Mouse (Mus musculus) ES-Bruce4 (cell line): ENCODE data around the gene Gm11060. TPM values are rescaled to one million over a fixed set of nuclear protein-coding genes. Genes with fewer than 3 reads are reported as not detected.

Source experiments
- H3K27ac ChIP-seq: 2 replicates; pipeline ENCODE4 v1.5.1; 2012; ENCODE audit warnings: low read length, inconsistent platforms; ENCODE audit not compliant: insufficient read depth
- H3K27me3 ChIP-seq: 2 replicates; pipeline ENCODE4 v1.6.1; 2012; ENCODE audit warnings: mild to moderate bottlenecking, low read length, inconsistent platforms; ENCODE audit not compliant: control insufficient read depth, poor library complexity, insufficient read depth, severe bottlenecking
- H3K36me3 ChIP-seq: 2 replicates; pipeline ENCODE4 v1.6.1; 2012; ENCODE audit warnings: inconsistent platforms, mild to moderate bottlenecking, low read length, moderate library complexity; ENCODE audit not compliant: control insufficient read depth, poor library complexity, insufficient read depth, severe bottlenecking
- H3K4me1 ChIP-seq: one replicate; pipeline ENCODE4 v1.8.1; 2011; ENCODE audit warnings: low read length; ENCODE audit not compliant: control insufficient read depth, insufficient read depth
- H3K4me3 ChIP-seq: 2 replicates; pipeline ENCODE4 v1.5.1; 2011; ENCODE audit warnings: low read depth, mild to moderate bottlenecking, low read length
- H3K9ac ChIP-seq: 2 replicates; pipeline ENCODE4 v1.6.1; 2012; ENCODE audit warnings: low read depth, mild to moderate bottlenecking, inconsistent platforms; ENCODE audit not compliant: poor library complexity, severe bottlenecking
- H3K9me3 ChIP-seq: replicated peaks from 2 replicates; pipeline ENCODE4 v1.6.1; 2012; ENCODE audit warnings: mild to moderate bottlenecking, low read length, inconsistent platforms; ENCODE audit not compliant: control insufficient read depth, poor library complexity, insufficient read depth, severe bottlenecking
- CTCF ChIP-seq: IDR thresholded peaks from one replicate; pipeline ENCODE4 v1.8.1; 2011; ENCODE audit warnings: low read depth, low read length
- EP300 ChIP-seq: IDR thresholded peaks from 2 replicates; pipeline ENCODE4 v1.6.1; 2011; ENCODE audit warnings: low read depth, low read length; ENCODE audit not compliant: insufficient read depth
- POLR2A ChIP-seq: IDR thresholded peaks from one replicate; pipeline ENCODE4 v1.8.1; 2011; ENCODE audit warnings: low read length; ENCODE audit not compliant: insufficient read depth
- polyA plus RNA-seq: library from polyadenylated mRNA; stranded (reverse); fragments of >200 nt; gene quantifications from 2 replicates; pipeline ENCODE4 v1.2.4, GENCODE M21; 2011; ENCODE audit warnings: low read depth; ENCODE audit not compliant: missing spikeins, insufficient read depth, insufficient read length

Gm11060 gene
- polyA plus RNA-seq, 1 experiment: not detected

- TF ChIP-seq CTCF (no peak), POLR2A (no peak), EP300 (no peak)
- Histone ChIP-seq H3K36me3 (no peaks in the 10 kb centered on the region), H3K27ac (no peak within 1 kb of the TSS), H3K4me1 (no peaks in the 10 kb centered on the region), H3K9ac (peak within 1 kb of the TSS; percentile 70), H3K4me3 (peak within 1 kb of the TSS; percentile 71), H3K27me3 (peaks cover 35% of the 10 kb centered on the region), H3K9me3 (no peaks in the 10 kb centered on the region)
Observed at GRCm38 (mm10) chr2:105126279-105126678, 34.5 kb downstream of the Gm11060 start, which contains the start of gene Wt1. Wt1 (plus strand) TSS chr2:105126529.

DNA sequence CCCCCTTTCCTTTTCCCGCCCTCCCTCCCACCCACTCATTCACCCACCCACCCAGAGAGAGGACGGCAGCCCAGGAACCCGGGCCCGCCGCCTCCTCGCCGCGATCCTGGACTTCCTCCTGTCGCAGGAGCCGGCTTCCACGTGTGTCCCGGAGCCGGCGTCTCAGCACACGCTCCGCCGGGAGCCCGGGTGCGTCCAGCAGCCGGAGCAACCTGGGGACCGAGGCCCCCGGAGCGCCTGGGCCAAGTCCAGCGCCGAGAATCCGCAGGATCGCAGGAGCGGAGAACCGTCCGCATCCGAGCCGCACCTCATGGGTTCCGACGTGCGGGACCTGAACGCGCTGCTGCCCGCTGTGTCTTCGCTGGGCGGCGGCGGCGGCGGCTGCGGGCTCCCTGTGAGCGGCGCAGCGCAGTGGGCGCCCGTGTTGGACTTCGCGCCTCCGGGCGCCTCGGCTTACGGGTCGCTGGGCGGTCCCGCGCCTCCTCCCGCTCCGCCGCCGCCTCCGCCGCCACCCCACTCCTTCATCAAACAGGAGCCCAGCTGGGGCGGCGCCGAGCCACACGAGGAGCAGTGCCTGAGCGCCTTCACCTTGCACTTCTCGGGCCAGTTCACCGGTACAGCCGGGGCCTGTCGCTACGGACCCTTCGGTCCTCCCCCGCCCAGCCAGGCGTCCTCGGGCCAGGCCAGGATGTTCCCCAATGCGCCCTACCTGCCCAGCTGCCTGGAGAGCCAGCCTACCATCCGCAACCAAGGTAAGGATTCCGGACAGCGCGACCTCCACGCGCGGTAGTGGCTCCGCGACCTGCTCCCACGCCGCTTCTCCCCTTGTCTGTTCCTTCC is 35.1 kb downstream of the Gm11060 start:
- Histone ChIP-seq H3K4me1 (no peaks in the 10 kb centered on the region), H3K27me3 (peaks cover 35% of the 10 kb centered on the region), H3K4me3 (peak overlapping the region; percentile 25), H3K9ac (peak overlapping the region; percentile 70), H3K9me3 (no peaks in the 10 kb centered on the region), H3K36me3 (no peaks in the 10 kb centered on the region), H3K27ac (no peak overlapping the region)
- TF ChIP-seq CTCF (no peak), EP300 (no peak), POLR2A (no peak)

DNA sequence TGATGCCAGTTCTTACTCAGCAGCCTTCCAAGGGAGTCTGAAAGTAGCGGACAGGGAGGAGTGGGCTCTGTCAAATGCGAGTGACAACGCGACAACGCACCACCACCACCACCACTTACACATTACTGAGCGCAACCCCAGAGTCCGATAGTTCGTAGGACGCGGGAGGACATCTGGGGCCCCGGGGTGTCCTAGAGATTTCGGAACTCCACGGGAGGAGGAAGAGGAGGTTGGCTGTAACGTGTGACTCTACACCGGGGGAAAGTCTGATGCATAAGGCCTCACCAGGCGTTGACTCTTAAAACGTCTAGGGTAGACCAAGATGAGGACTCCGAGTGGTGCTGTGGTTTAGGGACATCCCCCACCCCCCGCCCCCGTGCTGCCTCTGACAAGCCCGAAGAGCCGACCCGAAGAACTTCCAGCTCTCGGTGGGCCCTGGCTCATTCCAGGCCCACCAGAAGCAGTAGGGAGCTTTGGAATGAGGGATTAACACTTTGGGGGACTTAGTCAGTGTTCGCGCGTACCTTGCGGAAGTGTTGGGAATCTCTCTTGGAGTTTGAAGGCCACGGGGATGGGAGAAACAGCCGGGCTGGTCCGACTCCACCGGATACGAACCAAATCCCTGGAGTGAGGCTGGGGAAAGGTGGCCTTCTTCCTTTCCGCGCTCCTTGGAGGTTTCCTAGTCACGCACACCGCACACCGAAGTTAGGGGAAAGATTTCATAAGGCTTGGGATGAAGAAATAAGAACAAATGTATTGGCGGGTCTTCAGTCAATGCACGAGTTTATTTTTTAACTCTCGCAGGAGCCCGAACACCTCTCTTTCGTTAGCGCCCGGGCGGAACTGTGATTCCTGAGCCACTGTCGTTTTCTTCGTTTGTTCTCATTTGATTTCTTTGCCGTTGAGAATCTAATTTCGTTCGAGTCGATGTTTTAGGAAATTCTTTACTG is 36.0 kb downstream of the Gm11060 start:
- TF ChIP-seq POLR2A: no peak
- no peak for TF ChIP-seq EP300
- no peak for TF ChIP-seq CTCF
- peaks cover 44% of the 10 kb centered on the region for H3K27me3 ChIP-seq
- H3K9me3 ChIP-seq: no peaks in the 10 kb centered on the region
- no peak overlapping the region for H3K27ac ChIP-seq
- peak overlapping the region; percentile 25 for H3K4me3 ChIP-seq
- no peaks in the 10 kb centered on the region for H3K4me1 ChIP-seq
- no peaks in the 10 kb centered on the region for H3K36me3 ChIP-seq
- no peak overlapping the region for H3K9ac ChIP-seq

- no peak overlapping the region for H3K4me3 ChIP-seq
- H3K9me3 ChIP-seq: no peaks in the 10 kb centered on the region
- TF ChIP-seq EP300: no peak
- no peak for TF ChIP-seq POLR2A
- TF ChIP-seq CTCF: no peak
- H3K27ac ChIP-seq: no peak overlapping the region
- peaks cover 40% of the 10 kb centered on the region for H3K27me3 ChIP-seq
- no peaks in the 10 kb centered on the region for H3K4me1 ChIP-seq
- no peak overlapping the region for H3K9ac ChIP-seq
- no peaks in the 10 kb centered on the region for H3K36me3 ChIP-seq
Observed at GRCm38 (mm10) chr2:105128564-105128963, 36.7 kb downstream of the Gm11060 start.

GRCm38 (mm10) chr2:105130351-105131060 is 38.7 kb downstream of the Gm11060 start:
- TF ChIP-seq EP300 (no peak), CTCF (peak; percentile 48), POLR2A (no peak)
- Histone ChIP-seq H3K4me3 (peak overlapping the region; percentile 26; the same call in 1 of the 2 replicates), H3K27me3 (peaks cover 35% of the 10 kb centered on the region), H3K4me1 (no peaks in the 10 kb centered on the region), H3K9me3 (no peaks in the 10 kb centered on the region), H3K36me3 (no peaks in the 10 kb centered on the region), H3K9ac (no peak overlapping the region), H3K27ac (no peak overlapping the region)
